Mouse (Mus musculus) midbrain, postnatal 0 days (tissue): ENCODE data around the gene Spib. TPM values are rescaled to one million over a fixed set of nuclear protein-coding genes. Genes with fewer than 3 reads are reported as not detected.

Experiments
- ATAC-seq: fragments of 200-750 bp; cut with Nextera tagmentation; 2 replicates; pipeline ENCODE4 v1.8.0; 2017; ENCODE audit warnings: moderate number of reproducible peaks, mild to moderate bottlenecking, moderate TSS enrichment, moderate library complexity; ENCODE audit not compliant: low FRiP score
- DNase-seq: peaks from one replicate; pipeline ENCODE4 v3.0.0-alpha.2; 2015; ENCODE audit warnings: low spot score
- H3K27ac ChIP-seq: fragments of 300-500 bp; sonication (generic); 2 replicates; pipeline ENCODE4 v1.5.1; 2014; ENCODE audit warnings: low read depth, mild to moderate bottlenecking, low read length, mixed read lengths
- H3K27me3 ChIP-seq: fragments of 300-500 bp; sonication (generic); 2 replicates; pipeline ENCODE4 v1.6.1; 2014; ENCODE audit warnings: low read length, control low read depth, mixed read lengths; ENCODE audit not compliant: insufficient read depth
- H3K36me3 ChIP-seq: fragments of 300-500 bp; sonication (generic); 2 replicates; pipeline ENCODE4 v1.6.1; 2014; ENCODE audit warnings: low read length, control low read depth, mixed read lengths; ENCODE audit not compliant: insufficient read depth
- H3K4me1 ChIP-seq: fragments of 300-500 bp; sonication (generic); 2 replicates; pipeline ENCODE4 v1.6.1; 2014; ENCODE audit warnings: mild to moderate bottlenecking, control low read depth, antibody characterized with exemption, low read length, mixed read lengths; ENCODE audit not compliant: insufficient read depth
- H3K4me2 ChIP-seq: fragments of 300-500 bp; sonication (generic); 2 replicates; pipeline ENCODE4 v1.6.1; 2014; ENCODE audit warnings: low read depth, mild to moderate bottlenecking, low read length, mixed read lengths; ENCODE audit not compliant: poor library complexity, severe bottlenecking
- H3K4me3 ChIP-seq: fragments of 300-500 bp; sonication (generic); 2 replicates; pipeline ENCODE4 v1.5.1; 2014; ENCODE audit warnings: low read depth, mild to moderate bottlenecking, low read length, moderate library complexity
- H3K9ac ChIP-seq: fragments of 300-500 bp; sonication (generic); replicated peaks from 2 replicates; pipeline ENCODE4 v1.6.1; 2014; ENCODE audit warnings: mild to moderate bottlenecking, low read length, moderate library complexity, mixed read lengths; ENCODE audit not compliant: poor library complexity, severe bottlenecking
- H3K9me3 ChIP-seq: fragments of 300-500 bp; sonication (generic); 2 replicates; pipeline ENCODE4 v1.6.1; 2016; ENCODE audit warnings: low read length, control low read depth
- CTCF ChIP-seq: IDR thresholded peaks from 2 replicates; pipeline ENCODE4 v1.5.1; 2016; ENCODE audit warnings: antibody characterized with exemption, mild to moderate bottlenecking
- WGBS: fragments of 180-500 bp; shearing (Covaris S2); extraction: QIAGEN DNeasy Blood & Tissue Kit; methylation state at CpG from one replicate; pipeline ENCODE4 v1.1.7; 2014; 5-methylcytosine and 5-hydroxymethylcytosine counted together
- polyA plus RNA-seq: library from polyadenylated mRNA; unstranded; fragments of >200 nt; fragmentation: Nextera tagmentation; extraction: Ambion mirVana; gene quantifications from 2 replicates; pipeline ENCODE4 v1.2.1, GENCODE M21; 2015
- total RNA-seq: library from RNA; depleted of rRNA; stranded (reverse); fragments of >200 nt; gene quantifications from 2 replicates; pipeline ENCODE4 v1.2.3, GENCODE M21; 2014

Spib gene
- total and polyA plus RNA-seq, 2 experiments from 2014 or later: 0.14 TPM; not detected in 1

GRCm38 (mm10) chr7:44532918-44533745 lies 1.3 kb upstream of the Spib start:
- Histone ChIP-seq H3K27ac (no peak overlapping the region), H3K9ac (no peak overlapping the region), H3K4me1 (no peaks in the 10 kb centered on the region), H3K4me3 (no peak overlapping the region), H3K27me3 (no peaks in the 10 kb centered on the region), H3K4me2 (no peak overlapping the region), H3K36me3 (no peaks in the 10 kb centered on the region; the same call in 1 of the 2 replicates), H3K9me3 (no peaks in the 10 kb centered on the region)
- DNase-seq: no peak
- ATAC-seq: no peak
- TF ChIP-seq CTCF: no peak
- WGBS: 91% methylated on average over 29 of the region's 29 CpGs

DNA sequence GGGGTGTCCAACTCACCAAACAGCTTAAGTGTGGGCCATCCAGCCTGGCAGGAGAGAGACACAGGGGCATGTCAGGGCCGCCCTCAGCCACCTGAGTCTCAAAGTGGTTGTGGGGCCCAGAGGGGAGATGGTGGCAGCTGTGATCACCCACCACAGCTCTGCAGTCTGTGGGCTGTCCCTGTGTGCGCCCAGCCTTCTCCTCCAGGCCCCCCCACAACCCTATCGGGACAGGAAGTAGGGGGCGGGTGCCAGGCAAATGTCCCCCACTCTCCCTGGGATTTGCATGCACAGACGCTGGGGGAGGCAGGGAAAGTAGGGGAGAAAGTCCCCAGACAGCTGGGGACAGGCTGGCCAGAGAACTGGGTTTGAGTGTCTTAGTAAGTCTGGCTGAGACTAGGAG lies 664 bp downstream of the Spib start:
- no peak overlapping the region for H3K27ac ChIP-seq
- no peaks in the 10 kb centered on the region; the same call in 1 of the 2 replicates for H3K36me3 ChIP-seq
- no peak for TF ChIP-seq CTCF
- H3K4me3 ChIP-seq: no peak overlapping the region
- H3K9me3 ChIP-seq: no peaks in the 10 kb centered on the region
- no peak for ATAC-seq
- no peak overlapping the region for H3K9ac ChIP-seq
- no peak for DNase-seq
- H3K27me3 ChIP-seq: no peaks in the 10 kb centered on the region
- H3K4me2 ChIP-seq: no peak overlapping the region
- WGBS: 50% methylated on average over 5 of the region's 5 CpGs
- H3K4me1 ChIP-seq: no peaks in the 10 kb centered on the region

- DNase-seq: no peak
- ATAC-seq: no peak
- H3K27ac ChIP-seq: no peak overlapping the region
- no peak overlapping the region for H3K4me2 ChIP-seq
- no peaks in the 10 kb centered on the region for H3K4me1 ChIP-seq
- H3K9me3 ChIP-seq: no peaks in the 10 kb centered on the region
- no peak overlapping the region for H3K9ac ChIP-seq
- no peaks in the 10 kb centered on the region; the same call in 1 of the 2 replicates for H3K36me3 ChIP-seq
- 76% methylated on average over 3 of the region's 3 CpGs for WGBS
- no peak overlapping the region for H3K4me3 ChIP-seq
- TF ChIP-seq CTCF: no peak
- no peaks in the 10 kb centered on the region for H3K27me3 ChIP-seq
These were observed 1.4 kb downstream of the Spib start for GRCm38 (mm10) chr7:44530507-44530906.

- Histone ChIP-seq H3K36me3 (no peaks in the 10 kb centered on the region; the same call in 1 of the 2 replicates), H3K27ac (no peak overlapping the region), H3K4me3 (no peak overlapping the region), H3K4me1 (no peaks in the 10 kb centered on the region), H3K9me3 (no peaks in the 10 kb centered on the region), H3K9ac (no peak overlapping the region), H3K4me2 (no peak overlapping the region), H3K27me3 (0 out of 2 replicates have a peak, but pooled peaks cover 3% of the 10 kb centered on the region)
- ATAC-seq (no peak), DNase-seq (no peak)
- TF ChIP-seq CTCF: no peak
- 74% methylated on average over 5 of the region's 5 CpGs for WGBS
These were observed 2.4 kb downstream of the Spib start for GRCm38 (mm10) chr7:44529518-44529917.

- H3K27me3 ChIP-seq: 0 out of 2 replicates have a peak, but pooled peaks cover 4% of the 10 kb centered on the region
- TF ChIP-seq CTCF: peak; percentile 86
- peak overlapping the region; percentile 58 for H3K9ac ChIP-seq
- DNase-seq (peak; percentile 74), ATAC-seq (peak; percentile 32; the same call in 1 of the 2 replicates)
- H3K4me3 ChIP-seq: peak overlapping the region; percentile 34
- peak overlapping the region; percentile 68 for H3K4me2 ChIP-seq
- WGBS: 7% methylated on average over 38 of the region's 40 CpGs
- no peak overlapping the region for H3K27ac ChIP-seq
- H3K9me3 ChIP-seq: no peaks in the 10 kb centered on the region
- no peaks in the 10 kb centered on the region for H3K4me1 ChIP-seq
- no peaks in the 10 kb centered on the region for H3K36me3 ChIP-seq
These were observed 4.1 kb downstream of the Spib start for GRCm38 (mm10) chr7:44527483-44528398.
